Mouse (Mus musculus) splenic B cell, adult 2 months (primary cell): ENCODE data around the gene Mapkapk5.

ENCODE experiments used
- DNase-seq: peaks from one replicate; pipeline ENCODE4 v3.0.0-alpha.2; 2011; ENCODE audit warnings: low read depth, low spot score
- H3K27me3 ChIP-seq: 2 replicates; pipeline ENCODE4 v1.6.1; 2012; ENCODE audit warnings: mild to moderate bottlenecking, low read length, moderate library complexity, mixed read lengths; ENCODE audit not compliant: control insufficient read depth, poor library complexity, insufficient read depth, severe bottlenecking
- H3K36me3 ChIP-seq: 2 replicates; pipeline ENCODE4 v1.6.1; 2012; ENCODE audit warnings: mild to moderate bottlenecking, low read length, moderate library complexity, mixed read lengths; ENCODE audit not compliant: control insufficient read depth, poor library complexity, insufficient read depth, severe bottlenecking

The Mapkapk5 gene

DNA sequence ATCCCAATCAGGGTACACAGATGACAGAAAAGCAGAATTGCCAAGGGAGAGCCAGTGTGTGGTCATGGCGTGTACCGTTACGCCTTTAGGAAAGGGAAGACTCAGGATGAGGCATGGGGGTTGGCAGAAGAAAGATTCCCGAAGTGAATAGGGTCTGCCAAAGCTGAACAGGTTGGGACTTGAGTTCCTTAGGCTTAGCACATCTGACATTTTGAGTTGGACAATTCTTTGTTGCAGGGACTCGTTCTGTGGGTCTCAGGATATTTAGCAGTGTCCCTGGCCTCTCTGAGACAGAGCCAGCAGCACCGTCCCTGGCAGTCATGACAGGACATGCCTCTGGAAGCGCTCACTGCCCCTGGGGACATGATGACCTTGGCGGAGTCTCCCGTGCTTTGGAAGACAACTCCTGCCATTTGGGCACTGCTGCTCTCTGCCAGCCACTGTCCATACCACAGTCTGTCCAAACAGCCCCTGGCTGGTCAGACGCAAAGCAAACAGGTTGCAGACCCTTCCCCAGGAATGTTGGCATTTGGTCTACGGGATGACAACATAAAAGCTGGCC, 31.3 kb upstream of the Mapkapk5 start:
- no peak for DNase-seq
- Histone ChIP-seq H3K36me3 (peaks cover 10% of the 10 kb centered on the region), H3K27me3 (no peaks in the 10 kb centered on the region)

GRCm38 (mm10) chr5:121575867-121576266, 30.2 kb upstream of the Mapkapk5 start:
- H3K27me3 ChIP-seq, result no peaks in the 10 kb centered on the region
- no peak for DNase-seq
- peaks cover 11% of the 10 kb centered on the region for H3K36me3 ChIP-seq

DNA sequence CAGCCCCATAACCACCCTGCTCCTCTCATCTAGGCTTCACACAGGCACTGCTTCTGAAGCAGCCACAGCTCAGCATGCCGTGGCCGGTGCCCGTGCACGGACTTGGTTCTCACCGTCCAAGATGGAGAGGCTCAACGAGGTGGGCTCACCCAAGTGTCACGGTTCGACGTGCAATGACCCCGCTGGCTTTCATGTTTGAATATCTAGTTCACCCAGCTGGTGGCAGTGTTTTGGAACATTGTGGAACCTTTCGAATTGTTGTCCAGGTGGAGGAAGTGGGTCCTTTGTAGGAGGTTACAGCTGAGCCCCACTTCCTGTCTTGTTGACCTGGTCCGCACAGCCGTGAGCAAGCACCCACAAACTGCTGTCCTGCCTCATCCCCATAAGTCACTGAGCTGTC, 28.4 kb upstream of the Mapkapk5 start:
- H3K36me3 ChIP-seq, result peaks cover 17% of the 10 kb centered on the region
- DNase-seq, result peak; percentile 30
- no peaks in the 10 kb centered on the region for H3K27me3 ChIP-seq

DNA sequence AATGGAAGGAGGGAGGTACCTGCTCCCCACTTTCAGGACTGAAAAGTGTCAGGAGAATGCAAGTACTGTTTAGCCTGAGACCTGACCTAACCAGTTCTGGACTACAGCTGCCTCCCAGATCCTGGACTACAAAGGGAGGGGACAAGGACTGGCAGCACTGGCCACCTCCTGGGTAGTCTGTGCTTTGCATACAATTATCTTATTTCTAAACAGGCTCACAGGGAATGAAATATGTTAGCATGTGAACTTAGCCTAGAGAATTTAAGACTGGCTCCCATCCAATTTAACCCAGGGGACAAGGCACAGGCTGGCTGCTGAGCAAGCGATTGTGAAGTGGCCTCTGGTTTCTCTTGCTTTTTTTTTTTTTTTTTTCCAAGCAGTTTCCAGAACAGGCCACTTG, 25.1 kb upstream of the Mapkapk5 start:
- no peak for DNase-seq
- H3K36me3 ChIP-seq, result peaks cover 17% of the 10 kb centered on the region
- H3K27me3 ChIP-seq, result no peaks in the 10 kb centered on the region

GRCm38 (mm10) chr5:121569881-121570420, 24.2 kb upstream of the Mapkapk5 start:
- Histone ChIP-seq H3K36me3 (peaks cover 13% of the 10 kb centered on the region), H3K27me3 (no peaks in the 10 kb centered on the region)
- DNase-seq, result no peak

GRCm38 (mm10) chr5:121566035-121566681, 20.5 kb upstream of the Mapkapk5 start:
- H3K27me3 ChIP-seq, result no peaks in the 10 kb centered on the region
- DNase-seq, result no peak
- peaks cover 10% of the 10 kb centered on the region for H3K36me3 ChIP-seq

GRCm38 (mm10) chr5:121564468-121564895, 18.8 kb upstream of the Mapkapk5 start:
- peak; percentile 93 for DNase-seq
- Histone ChIP-seq H3K36me3 (peaks cover 3% of the 10 kb centered on the region; the same call in 1 of the 2 replicates), H3K27me3 (no peaks in the 10 kb centered on the region)

DNA sequence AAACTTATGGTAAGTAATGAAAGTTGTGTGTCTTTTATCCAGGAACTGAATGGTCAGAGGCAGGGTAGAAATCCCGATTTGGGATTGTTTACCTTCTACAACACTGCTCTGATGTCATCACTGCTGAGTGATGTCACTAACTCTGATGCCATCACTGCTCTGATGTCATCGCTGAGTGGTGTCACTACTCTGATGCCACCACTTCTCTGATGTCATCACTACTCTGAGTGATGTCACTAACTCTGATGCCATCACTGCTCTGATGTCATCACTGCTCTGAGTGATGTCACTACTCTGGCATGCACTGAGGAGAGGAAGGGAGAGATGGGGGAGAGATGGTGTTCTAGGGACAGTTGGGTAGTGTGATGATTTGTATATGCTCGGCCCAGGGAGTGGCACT, 16.7 kb upstream of the Mapkapk5 start:
- Histone ChIP-seq H3K27me3 (no peaks in the 10 kb centered on the region), H3K36me3 (no peaks in the 10 kb centered on the region)
- no peak for DNase-seq

DNA sequence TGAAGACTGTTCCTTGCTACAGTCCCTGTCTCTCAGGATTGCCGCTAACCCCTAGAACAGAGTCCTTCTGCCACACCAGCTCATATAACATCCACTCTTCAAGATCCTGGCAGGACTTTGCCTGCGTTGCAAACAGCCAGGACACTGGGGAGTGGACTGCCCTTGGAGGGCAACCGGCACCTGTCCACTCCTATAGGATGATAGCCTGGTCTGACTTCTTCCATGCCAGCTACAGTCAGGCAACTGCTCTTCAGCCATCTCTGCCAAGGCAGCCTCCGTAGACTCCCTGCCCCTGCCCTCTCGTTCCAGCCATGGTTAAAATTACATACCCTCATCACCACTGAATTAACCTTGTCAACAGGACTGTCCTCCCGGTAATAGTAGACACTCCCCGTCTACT, 3.5 kb upstream of the Mapkapk5 start:
- Histone ChIP-seq H3K36me3 (no peaks in the 10 kb centered on the region), H3K27me3 (no peaks in the 10 kb centered on the region)
- DNase-seq, result no peak

- H3K27me3 ChIP-seq, result no peaks in the 10 kb centered on the region
- H3K36me3 ChIP-seq, result no peaks in the 10 kb centered on the region
- DNase-seq, result no peak
Measured at GRCm38 (mm10) chr5:121547084-121547483, 1.4 kb upstream of the Mapkapk5 start.

GRCm38 (mm10) chr5:121546530-121546895, 808 bp upstream of the Mapkapk5 start:
- peak; percentile 65 for DNase-seq
- Histone ChIP-seq H3K27me3 (no peaks in the 10 kb centered on the region), H3K36me3 (no peaks in the 10 kb centered on the region)

DNA sequence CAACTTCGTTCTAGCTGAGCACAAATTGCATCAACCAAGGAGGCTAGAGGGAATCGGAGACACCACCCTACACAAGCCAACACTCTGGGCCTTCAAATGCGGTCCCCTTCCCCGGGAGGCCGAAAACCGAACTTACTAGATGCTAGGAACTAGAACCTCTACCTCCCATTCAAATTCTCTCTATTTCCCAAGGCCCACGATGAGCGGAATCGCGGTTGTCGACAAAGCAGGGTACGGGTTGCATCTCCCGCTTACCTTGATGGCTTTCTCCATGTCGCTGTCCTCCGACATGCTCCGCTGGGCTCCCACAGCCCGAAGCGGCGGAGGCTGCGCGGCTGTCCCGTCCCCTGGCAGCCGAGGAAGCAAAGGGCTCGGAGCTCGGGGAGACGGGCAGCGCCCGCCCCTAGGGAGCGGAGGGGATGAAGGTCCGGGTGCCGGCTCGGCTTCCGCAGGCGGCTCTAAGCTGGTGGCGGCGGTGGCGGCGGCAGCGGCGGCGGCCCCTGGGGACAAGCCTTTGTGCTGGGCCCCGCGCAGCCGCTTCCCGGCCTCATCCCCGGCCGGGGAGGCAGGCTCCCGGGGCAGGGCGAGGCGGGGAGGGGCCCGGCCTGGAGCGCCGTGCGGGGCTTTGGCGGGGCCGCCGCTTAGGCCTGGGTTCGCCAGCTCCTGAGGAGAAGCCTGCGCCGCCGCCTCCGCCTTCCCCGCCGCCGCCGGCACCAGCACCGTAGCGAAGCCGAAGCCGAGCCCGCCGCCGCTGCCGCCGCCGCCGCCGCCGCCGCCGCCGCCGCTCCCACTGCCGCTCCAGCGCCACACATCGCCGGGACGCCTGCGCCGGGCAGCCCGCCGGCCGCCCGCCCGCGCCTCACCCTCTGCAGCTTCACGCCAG, 554 bp downstream of the Mapkapk5 start, which contains the start of the genes Adam1a and Gm42878:
TSS of gene Adam1a (minus strand) at position 573 of the 883 bp plus-strand sequence.
TSS of gene Gm42878 (minus strand) at position 573 of the 883 bp plus-strand sequence.
- no peaks in the 10 kb centered on the region for H3K27me3 ChIP-seq
- no peaks in the 10 kb centered on the region for H3K36me3 ChIP-seq
- peak; percentile 47 for DNase-seq

DNA sequence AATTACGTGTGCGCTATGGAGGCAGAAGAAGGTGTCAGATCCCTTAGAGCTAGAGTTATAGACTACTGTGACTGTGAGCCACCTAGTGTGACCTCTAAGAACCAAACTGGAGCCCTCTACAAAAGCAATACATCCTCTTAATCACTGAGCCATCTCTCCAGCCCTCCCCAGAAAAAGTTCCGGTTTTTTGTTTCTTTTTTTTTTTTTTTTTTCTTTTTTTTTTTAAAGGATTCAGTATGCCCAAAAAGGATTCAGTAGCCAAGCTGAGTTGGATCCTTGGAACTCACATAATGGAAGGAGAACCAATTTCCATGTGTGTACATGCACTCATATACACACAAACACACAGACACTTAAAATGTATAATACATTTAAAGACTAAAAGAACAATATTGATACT, 2.3 kb downstream of the Mapkapk5 start:
- Histone ChIP-seq H3K36me3 (0 out of 2 replicates have a peak, but pooled peaks cover 2% of the 10 kb centered on the region), H3K27me3 (no peaks in the 10 kb centered on the region)
- no peak for DNase-seq

GRCm38 (mm10) chr5:121541235-121541634, 4.5 kb downstream of the Mapkapk5 start:
- DNase-seq, result peak; percentile 36
- Histone ChIP-seq H3K36me3 (peaks cover 10% of the 10 kb centered on the region; the same call in 1 of the 2 replicates), H3K27me3 (no peaks in the 10 kb centered on the region)

- no peak for DNase-seq
- H3K36me3 ChIP-seq, result peaks cover 10% of the 10 kb centered on the region; the same call in 1 of the 2 replicates
- no peaks in the 10 kb centered on the region for H3K27me3 ChIP-seq
Measured at GRCm38 (mm10) chr5:121540066-121540465, 5.6 kb downstream of the Mapkapk5 start.
